In genomic region chr11:21517726-21518125, GRCm38 (mm10) we compare ENCODE assay signal across 28 mouse cellular contexts. TPM values are rescaled to one million over a fixed set of nuclear protein-coding genes. Genes with fewer than 3 reads are reported as not detected.
DNase-seq lines count a peak whose midpoint lies in the region; ATAC-seq and TF ChIP-seq lines count a peak whose summit lies in the region.
"Had no signal": no experiment of that assay in that cellular context is flagged by ENCODE, and none has a peak within 500 bp of the region (broad histone marks: within the 10 kb centered on the region; RNA-seq: fewer than 3 reads in every experiment).

No protein-coding gene starts in this region.

- no peak for TF ChIP-seq RAD21 in CH12.LX (IDR thresholded peaks at IDR 0.05; ENCODE audit: low read depth, low read length)

- no peak overlapping the region for H3K4me3 ChIP-seq in kidney, adult 2 months (ENCODE audit: insufficient read depth, low read depth, low read length)
- H3K4me3 ChIP-seq in kidney, embryonic 16.5 days (ENCODE audit: low read length) = no peak overlapping the region
- no peak overlapping the region for H3K4me3 ChIP-seq in CH12.LX (replicated peaks in 1 of 3; ENCODE audit: low read depth in 2 of 3, low read length in 2 of 3, poor library complexity in 1 of 3)
- H3K4me3 ChIP-seq in stomach, postnatal 0 days (ENCODE audit: low read depth, low read length) = no peak overlapping the region
- H3K4me3 ChIP-seq: embryonic facial prominence, embryonic 10.5 days; embryonic facial prominence, embryonic 13.5 days; erythroblast, embryonic 14.5 days; forebrain, embryonic 12.5 days; forebrain, embryonic 15.5 days; heart, embryonic 12.5 days; heart, embryonic 15.5 days had no signal

- TF ChIP-seq EP300 in CH12.LX (IDR thresholded peaks at IDR 0.05; ENCODE audit: low read length) = no peak
- no peak for TF ChIP-seq EP300 in stomach, postnatal 0 days (optimal IDR thresholded peaks at IDR 0.05)

- peak; percentile 75 for DNase-seq in kidney, adult 2 months
- no peak for DNase-seq in CH12.LX (ENCODE audit: extremely low read depth)
- DNase-seq in kidney, adult 9 months = peak; percentile 70
- peak; percentile 72 to 79 for DNase-seq in kidney, postnatal 25 days
- no peak for DNase-seq in thymus, postnatal 36 days
- DNase-seq in cerebellum, adult 11-12 months = no peak
- DNase-seq in stomach, postnatal 0 days (ENCODE audit: low spot score) = no peak
- DNase-seq: adrenal gland, adult 8-10 months; adrenal gland, postnatal 25 days; cerebellum, adult 18-20 months; cerebellum, adult 9-11 months; cerebellum, postnatal 25 days; embryo, embryonic 11 days; gastrocnemius, postnatal 25 days; heart, adult 18-20 months; heart, postnatal 10 days; heart, postnatal 36 days had no signal

- no peak overlapping the region for H3K4me2 ChIP-seq in kidney, embryonic 16.5 days (replicated peaks; ENCODE audit: low read depth, low read length)
- H3K4me2 ChIP-seq in CH12.LX (ENCODE audit: insufficient read depth, low read depth, poor library complexity, severe bottlenecking) = no peak overlapping the region
- H3K4me2 ChIP-seq in stomach, postnatal 0 days (replicated peaks; ENCODE audit: low read depth) = no peak overlapping the region
- H3K4me2 ChIP-seq: embryonic facial prominence, embryonic 13.5 days; forebrain, embryonic 12.5 days; forebrain, embryonic 15.5 days; heart, embryonic 12.5 days; heart, embryonic 15.5 days; hindbrain, embryonic 14.5 days had no signal

- no peaks in the 10 kb centered on the region for H3K27me3 ChIP-seq in kidney, adult 2 months (replicated peaks; ENCODE audit: control insufficient read depth, insufficient read depth, low read length)
- H3K27me3 ChIP-seq in kidney, embryonic 16.5 days (ENCODE audit: insufficient read depth, low read length) = no peaks in the 10 kb centered on the region
- H3K27me3 ChIP-seq in CH12.LX (replicated peaks) = no peaks in the 10 kb centered on the region
- H3K27me3 ChIP-seq in stomach, postnatal 0 days (ENCODE audit: control insufficient read depth, insufficient read depth, low read length) = no peaks in the 10 kb centered on the region
- H3K27me3 ChIP-seq: embryonic facial prominence, embryonic 13.5 days; forebrain, embryonic 12.5 days; forebrain, embryonic 15.5 days; heart, embryonic 12.5 days; heart, embryonic 15.5 days had no signal

- no peaks in the 10 kb centered on the region for H3K9me3 ChIP-seq in kidney, embryonic 16.5 days (ENCODE audit: low read length)
- no peaks in the 10 kb centered on the region for H3K9me3 ChIP-seq in CH12.LX (replicated peaks; ENCODE audit: low read length)
- no peaks in the 10 kb centered on the region for H3K9me3 ChIP-seq in stomach, postnatal 0 days (ENCODE audit: control insufficient read depth, low read length)
- H3K9me3 ChIP-seq: embryonic facial prominence, embryonic 10.5 days; embryonic facial prominence, embryonic 13.5 days; forebrain, embryonic 12.5 days; forebrain, embryonic 15.5 days; heart, embryonic 12.5 days; heart, embryonic 15.5 days had no signal

- WGBS in kidney, adult 2 months = 68% methylated on average over 9 of the region's 9 CpGs
- WGBS in kidney, embryonic 16.5 days = 82% methylated on average over 9 of the region's 9 CpGs
- 85% methylated on average over 9 of the region's 9 CpGs for WGBS in stomach, postnatal 0 days

- no peak for ATAC-seq in kidney, embryonic 16.5 days (ENCODE audit: low FRiP score, low TSS enrichment)
- ATAC-seq in stomach, postnatal 0 days (ENCODE audit: low FRiP score, low TSS enrichment) = no peak
- ATAC-seq: activated CD4-positive, CD25-positive, alpha-beta regulatory T cell, adult 4 months; CD4-positive, CD25-positive, alpha-beta regulatory T cell, adult 4 months; forebrain, embryonic 15.5 days had no signal

- H3K36me3 ChIP-seq in kidney, adult 2 months (ENCODE audit: control insufficient read depth, insufficient read depth, low read length) = no peaks in the 10 kb centered on the region
- H3K36me3 ChIP-seq in kidney, embryonic 16.5 days (ENCODE audit: insufficient read depth, low read length) = no peaks in the 10 kb centered on the region
- no peaks in the 10 kb centered on the region for H3K36me3 ChIP-seq in CH12.LX (replicated peaks in 1 of 2; ENCODE audit: control insufficient read depth in 1 of 2, insufficient read depth in 1 of 2, low read length in 1 of 2)
- no peaks in the 10 kb centered on the region for H3K36me3 ChIP-seq in stomach, postnatal 0 days (ENCODE audit: control insufficient read depth, insufficient read depth, low read length)
- H3K36me3 ChIP-seq: embryonic facial prominence, embryonic 10.5 days; embryonic facial prominence, embryonic 13.5 days; forebrain, embryonic 12.5 days; forebrain, embryonic 15.5 days; heart, embryonic 12.5 days; heart, embryonic 15.5 days had no signal

- H3K9ac ChIP-seq in kidney, embryonic 16.5 days (replicated peaks; ENCODE audit: low read length) = no peak overlapping the region
- no peak overlapping the region for H3K9ac ChIP-seq in CH12.LX (ENCODE audit: insufficient read depth, low read depth)
- no peak overlapping the region for H3K9ac ChIP-seq in stomach, postnatal 0 days (ENCODE audit: low read length)
- H3K9ac ChIP-seq: embryonic facial prominence, embryonic 13.5 days; forebrain, embryonic 12.5 days; forebrain, embryonic 15.5 days; heart, embryonic 12.5 days; heart, embryonic 15.5 days; hindbrain, embryonic 14.5 days had no signal

- in situ Hi-C loops in CH12.LX (cut with MboI; ENCODE audit: low pct_ligation_motif_present, low pct_unique_long_range_greater_than_20kb, low sequenced_read_pairs) = no loop called here

- peaks cover 2% of the 10 kb centered on the region; the same call in 1 of the 2 replicates for H3K4me1 ChIP-seq in kidney, adult 2 months (ENCODE audit: control insufficient read depth, insufficient read depth, low read length)
- H3K4me1 ChIP-seq in kidney, embryonic 16.5 days (ENCODE audit: insufficient read depth, low read length) = no peaks in the 10 kb centered on the region
- no peaks in the 10 kb centered on the region for H3K4me1 ChIP-seq in CH12.LX (ENCODE audit: control insufficient read depth in 1 of 2, insufficient read depth in 2 of 2)
- H3K4me1 ChIP-seq in stomach, postnatal 0 days (replicated peaks; ENCODE audit: control insufficient read depth, insufficient read depth) = no peaks in the 10 kb centered on the region
- H3K4me1 ChIP-seq: embryonic facial prominence, embryonic 10.5 days; embryonic facial prominence, embryonic 13.5 days; forebrain, embryonic 12.5 days; forebrain, embryonic 15.5 days; heart, embryonic 12.5 days; heart, embryonic 15.5 days had no signal

- no peaks in the 10 kb centered on the region for H3K79me2 ChIP-seq in CH12.LX (replicated peaks; ENCODE audit: control insufficient read depth, extremely low read depth, insufficient read depth, poor library complexity, severe bottlenecking)

- TF ChIP-seq POLR2A in kidney, adult 2 months (IDR thresholded peaks at IDR 0.05; ENCODE audit: low read depth, low read length) = no peak
- TF ChIP-seq POLR2A in CH12.LX (IDR thresholded peaks at IDR 0.05; ENCODE audit: low read depth, low read length) = no peak

- dilution Hi-C loops in CH12.LX (cut with MboI; ENCODE audit: extremely low pct_ligation_motif_present, extremely low pct_unique_long_range_greater_than_20kb, low sequenced_read_pairs) = no loop called here

- peak overlapping the region; percentile 79; the same call in 1 of the 2 replicates for H3K27ac ChIP-seq in kidney, adult 2 months (ENCODE audit: insufficient read depth, low read depth, low read length)
- H3K27ac ChIP-seq in kidney, embryonic 16.5 days (ENCODE audit: low read length) = no peak overlapping the region
- H3K27ac ChIP-seq in CH12.LX (ENCODE audit: insufficient read depth, low read depth) = no peak overlapping the region
- no peak overlapping the region for H3K27ac ChIP-seq in stomach, postnatal 0 days (replicated peaks)
- H3K27ac ChIP-seq: embryonic facial prominence, embryonic 10.5 days; embryonic facial prominence, embryonic 13.5 days; forebrain, embryonic 12.5 days; forebrain, embryonic 15.5 days; heart, embryonic 15.5 days; hindbrain, embryonic 14.5 days had no signal

- TF ChIP-seq CTCF in kidney, adult 2 months (conservative IDR thresholded peaks at IDR 0.05; ENCODE audit: insufficient read depth, insufficient read length, low read depth, low read length) = no peak
- TF ChIP-seq CTCF in CH12.LX (conservative IDR thresholded peaks at IDR 0.05 in 1 of 2, IDR thresholded peaks at IDR 0.05 in 1 of 2; ENCODE audit: low read depth in 2 of 2, low read length in 2 of 2) = no peak
- TF ChIP-seq CTCF in stomach, postnatal 0 days (IDR thresholded peaks at IDR 0.05; ENCODE audit: low read depth) = no peak

TF ChIP-seq in CH12.LX, 34 proteins besides CTCF, POLR2A, EP300 and RAD21:
- TF ChIP-seq ZNF384 (IDR thresholded peaks at IDR 0.05; ENCODE audit: low read depth, low read length) (no peak), SIN3A (IDR thresholded peaks at IDR 0.05; ENCODE audit: low read length) (no peak), ELF1 (IDR thresholded peaks at IDR 0.05; ENCODE audit: low read depth, low read length) (no peak), BHLHE40 (IDR thresholded peaks at IDR 0.05; ENCODE audit: low read depth, low read length) (peak; percentile 35; the same call in 1 of the 2 replicates)

RNA-seq across cellular contexts. Expression of gene Wdpcp, which starts 54.3 kb away (rescaled TPM):
- polyA plus RNA-seq in kidney, adult 2 months (2012; rRNA removed) = 7.6 and 8.3 TPM in 2 replicates
- polyA plus RNA-seq in kidney, embryonic 16.5 days (2015; fragmentation: Nextera tagmentation; extraction: Ambion mirVana) = 13.4 and 14.5 TPM in 2 replicates
- total RNA-seq in CH12.LX (2012; rRNA removed) (2.0 and 3.2 TPM in 2 replicates), CH12.LX (2014; rRNA removed) (3.7 and 4.8 TPM in 2 replicates)
- 2.9 and 5.6 TPM in 2 replicates for polyA plus RNA-seq in CH12.LX (2012; ENCODE audit: insufficient read length, low read depth)
- 3.3 and 4.4 TPM in 2 replicates for polyA plus RNA-seq in stomach, postnatal 0 days (2015; fragmentation: Nextera tagmentation; extraction: Ambion mirVana)
- polyA plus RNA-seq: erythroblast, embryonic 14.5 days had no signal

RNA-seq across cellular contexts. Expression of gene Mdh1, which starts 54.4 kb away (rescaled TPM):
- 970 and 1,136 TPM in 2 replicates for polyA plus RNA-seq in kidney, adult 2 months (2012; rRNA removed)
- 810 and 870 TPM in 2 replicates for polyA plus RNA-seq in kidney, embryonic 16.5 days (2015; fragmentation: Nextera tagmentation; extraction: Ambion mirVana)
- total RNA-seq in CH12.LX (2012; rRNA removed) = 233 and 243 TPM in 2 replicates
- 440 and 456 TPM in 2 replicates for total RNA-seq in CH12.LX (2014; rRNA removed)
- polyA plus RNA-seq in CH12.LX (2012; ENCODE audit: insufficient read length, low read depth) = 311 and 385 TPM in 2 replicates
- polyA plus RNA-seq in stomach, postnatal 0 days (2015; fragmentation: Nextera tagmentation; extraction: Ambion mirVana) = 408 and 413 TPM in 2 replicates

Comparison
In these comparisons a context has a peak if more than half of its experiments do, and no peak if none do; other contexts are left out.
1. DNase-seq: peak in kidney, adult 2 months (single experiment), kidney, adult 9 months (single experiment) and kidney, postnatal 25 days (2 of 2); none in CH12.LX (single experiment), thymus, postnatal 36 days (0 of 2), cerebellum, adult 11-12 months (single experiment) and stomach, postnatal 0 days (single experiment).